Mouse (Mus musculus): Measurements from ENCODE around the gene Fam111a.
A peak's percentile ranks its signal among the peaks of the same experiment; 100 is the strongest.

The Fam111a gene

DNA sequence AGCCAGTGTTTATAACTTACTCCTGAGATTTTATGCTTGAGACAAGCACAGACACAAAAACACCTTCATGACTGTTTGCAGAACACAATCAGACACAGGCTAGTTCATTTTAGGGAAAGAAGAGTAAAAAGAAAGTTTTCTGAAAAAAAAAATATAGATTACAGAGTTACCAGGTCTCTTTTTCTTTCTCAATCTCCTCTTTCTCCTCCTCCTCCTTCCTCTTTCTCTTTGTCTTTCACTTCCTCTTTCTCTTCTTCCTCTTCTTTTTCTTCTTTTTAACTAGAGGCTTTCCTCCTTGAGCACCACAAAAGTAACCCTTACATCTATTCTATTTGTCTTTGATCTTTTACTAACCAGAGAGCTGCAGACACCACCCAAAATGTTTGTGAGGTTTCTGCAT, 18.7 kb downstream of the Fam111a start:
- no peak for DNase-seq

DNA sequence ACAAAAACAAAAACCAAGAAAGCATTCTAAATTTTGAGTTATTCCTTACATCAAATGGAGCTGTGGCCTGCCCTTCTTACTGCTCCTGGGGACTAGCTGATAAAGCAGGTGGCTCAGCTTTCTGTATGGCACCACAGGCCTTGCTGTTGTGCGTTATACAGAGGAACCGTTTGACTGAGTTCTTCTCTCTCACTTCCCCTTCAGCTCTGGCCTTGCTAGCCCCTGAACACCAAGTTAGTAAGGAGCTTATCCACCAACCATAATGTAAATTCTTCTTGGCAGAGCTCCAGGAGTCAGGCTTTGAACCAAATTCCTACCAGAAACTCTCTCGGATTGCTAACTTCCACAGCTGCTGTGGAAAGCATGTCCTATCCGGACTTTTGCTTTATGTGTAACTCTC, 21.5 kb downstream of the Fam111a start:
- no peak for DNase-seq

DNA sequence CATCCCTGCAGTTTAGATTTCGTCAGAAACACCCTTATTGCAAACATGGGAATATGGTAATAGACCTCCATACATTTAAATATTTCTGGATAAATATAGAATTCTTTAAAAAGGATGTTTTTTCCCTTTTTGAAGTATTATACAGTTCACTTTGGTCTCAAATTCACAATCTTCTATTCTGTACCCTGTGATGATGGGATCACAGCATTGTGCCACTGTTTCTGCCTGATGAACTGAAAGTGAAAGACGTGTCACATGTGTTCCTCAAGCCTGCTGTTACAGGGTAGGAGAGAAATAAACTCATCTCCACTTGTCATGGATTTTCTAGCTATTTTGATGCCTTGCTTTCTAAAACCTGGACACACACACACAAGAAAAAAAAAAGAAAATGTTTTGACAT, 25.3 kb downstream of the Fam111a start:
- DNase-seq = no peak

DNA sequence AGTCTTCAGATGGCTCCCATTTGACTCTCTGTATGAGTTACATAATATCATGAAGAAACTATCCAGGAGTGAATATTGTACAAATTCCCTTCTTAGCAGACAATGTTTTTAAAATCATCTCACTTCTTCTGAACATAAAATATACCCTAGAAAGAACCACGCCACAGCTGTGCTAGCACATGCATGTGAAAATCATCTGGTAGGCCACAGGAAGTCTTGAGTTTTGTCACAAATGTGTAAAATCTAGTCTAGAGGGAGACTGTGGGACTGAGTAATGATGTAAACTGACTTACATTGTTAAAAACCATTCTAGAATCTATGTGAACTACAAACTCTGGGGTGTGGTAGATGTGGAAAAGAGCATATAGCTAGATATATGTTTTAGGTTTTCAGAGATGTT, 26.1 kb downstream of the Fam111a start:
- DNase-seq = no peak

DNA sequence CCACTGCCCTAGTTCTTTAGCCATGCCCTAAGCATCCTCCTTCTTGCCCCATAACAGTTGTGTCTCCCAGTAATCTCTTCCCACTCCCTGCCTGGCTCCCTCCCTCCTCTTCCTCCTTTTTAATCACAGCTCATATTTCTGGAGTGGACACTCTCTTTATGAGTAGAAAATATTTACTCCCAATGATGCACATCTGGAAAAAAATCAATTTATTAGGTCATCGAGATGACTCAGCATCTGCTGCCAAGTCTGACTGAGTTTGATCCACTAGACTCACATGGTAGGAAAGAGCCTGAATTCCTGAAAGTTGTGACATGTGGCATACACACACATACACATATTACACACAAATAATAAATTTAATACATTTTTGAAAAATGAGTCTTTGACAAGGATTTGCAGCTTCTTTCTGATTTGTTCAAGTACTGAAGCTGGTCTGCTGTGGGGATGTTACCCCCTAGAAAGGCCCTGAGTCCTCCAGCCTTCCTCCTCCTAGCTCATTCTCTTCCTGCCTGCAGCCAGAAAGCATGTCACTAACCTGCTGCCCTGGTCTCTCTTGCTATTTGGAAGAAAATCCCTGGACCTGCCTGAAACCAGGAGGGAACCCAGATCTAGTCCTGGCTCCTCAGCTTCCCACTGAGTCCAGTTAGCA, 27.2 kb downstream of the Fam111a start:
- no peak for DNase-seq

DNA sequence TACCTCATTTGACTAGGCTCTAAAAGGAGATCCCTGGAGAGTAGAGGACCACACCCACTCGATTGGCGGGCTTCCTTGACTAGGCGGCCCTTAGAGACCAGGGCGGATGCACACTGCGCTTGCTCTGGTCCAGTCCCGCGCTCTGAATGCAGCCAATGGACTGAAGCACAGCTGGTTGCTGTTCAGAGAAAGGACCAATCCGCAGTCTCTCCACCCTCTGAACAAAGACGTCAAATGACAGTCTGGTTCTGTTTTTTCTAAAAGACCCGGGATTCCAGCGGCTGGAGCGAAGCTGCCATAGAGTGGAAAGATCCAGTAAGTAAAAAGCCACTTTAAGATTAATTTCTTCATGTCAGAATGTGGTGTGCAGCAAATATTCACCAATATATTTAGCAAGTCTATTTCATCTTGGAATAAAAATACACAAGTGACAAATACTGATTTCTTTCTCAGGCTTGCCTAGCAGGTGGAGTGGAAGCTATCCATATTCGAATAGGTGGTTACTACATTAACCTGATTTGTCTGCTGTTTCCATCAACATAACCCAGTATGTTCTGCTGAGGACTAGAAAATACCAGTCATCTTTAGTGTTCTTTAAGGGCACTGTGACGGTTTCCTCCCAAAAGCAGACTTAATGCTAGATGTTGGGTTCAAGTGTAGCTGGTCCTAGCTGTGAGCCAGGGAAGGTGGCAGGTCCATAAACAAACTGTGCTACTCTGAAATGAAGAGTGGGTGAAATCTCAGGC, 27.9 kb downstream of the Fam111a start:
- peak; percentile 93 to 94 for DNase-seq

DNA sequence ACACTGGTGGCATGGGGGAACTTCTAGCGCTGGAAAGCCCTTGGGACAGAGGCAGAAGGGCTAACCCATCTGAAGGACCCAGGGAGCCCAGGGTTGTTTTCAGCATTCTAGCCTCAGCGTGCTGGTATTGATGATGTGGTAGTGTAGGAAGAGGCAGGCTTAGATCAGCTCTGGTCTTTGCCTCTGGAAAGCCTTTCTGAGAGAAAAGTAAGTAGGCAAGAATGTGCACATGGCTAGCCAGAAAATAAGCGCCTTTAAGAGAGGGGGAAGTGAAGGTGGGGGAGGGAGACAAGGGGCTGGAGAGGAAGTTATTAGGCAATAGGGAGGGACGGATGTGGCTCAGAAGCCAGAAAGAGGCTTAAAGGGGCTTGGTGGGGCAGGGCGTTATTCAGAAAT, 28.5 kb downstream of the Fam111a start:
- peak; percentile 35 to 42 for DNase-seq

DNA sequence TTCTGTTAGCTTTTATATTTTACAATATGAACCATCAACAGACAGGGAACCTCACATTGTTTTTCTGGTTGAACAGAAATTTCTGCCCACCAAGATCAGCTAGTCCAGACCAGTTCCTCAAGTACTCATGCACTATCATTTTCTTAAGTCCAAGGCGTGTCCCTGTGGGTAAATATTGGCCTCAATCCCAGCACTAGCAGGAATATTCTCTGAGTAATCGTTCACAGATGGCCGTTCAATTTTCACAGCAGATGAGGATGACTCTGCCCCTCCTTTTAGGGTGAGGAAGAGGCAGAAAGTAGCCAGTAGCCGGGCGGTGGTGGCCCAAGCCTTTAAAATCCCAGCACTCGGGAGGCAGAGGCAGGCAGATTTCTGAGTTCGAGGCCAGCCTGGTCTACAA, 29.6 kb downstream of the Fam111a start:
- DNase-seq = peak; percentile 30 to 42

DNA sequence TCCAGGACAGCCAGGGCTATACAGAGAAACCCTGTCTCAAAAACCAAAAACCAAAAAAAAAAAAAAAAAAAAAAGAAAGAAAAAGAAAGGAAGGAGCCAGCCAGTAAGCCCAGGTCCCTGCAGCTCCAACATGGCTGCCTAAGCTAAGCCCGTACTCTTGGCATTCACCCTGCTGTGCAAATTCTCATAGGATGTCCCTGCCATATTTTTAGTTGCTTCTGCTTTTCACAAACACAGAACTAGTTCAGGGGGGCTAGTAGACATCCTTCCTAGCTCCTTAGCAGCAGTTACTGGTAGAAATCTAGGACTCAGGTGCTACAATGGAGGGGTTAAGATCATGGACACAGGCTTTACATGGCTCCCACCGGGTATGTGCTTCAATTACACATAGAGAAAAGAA, 30.0 kb downstream of the Fam111a start:
- no peak for DNase-seq

DNA sequence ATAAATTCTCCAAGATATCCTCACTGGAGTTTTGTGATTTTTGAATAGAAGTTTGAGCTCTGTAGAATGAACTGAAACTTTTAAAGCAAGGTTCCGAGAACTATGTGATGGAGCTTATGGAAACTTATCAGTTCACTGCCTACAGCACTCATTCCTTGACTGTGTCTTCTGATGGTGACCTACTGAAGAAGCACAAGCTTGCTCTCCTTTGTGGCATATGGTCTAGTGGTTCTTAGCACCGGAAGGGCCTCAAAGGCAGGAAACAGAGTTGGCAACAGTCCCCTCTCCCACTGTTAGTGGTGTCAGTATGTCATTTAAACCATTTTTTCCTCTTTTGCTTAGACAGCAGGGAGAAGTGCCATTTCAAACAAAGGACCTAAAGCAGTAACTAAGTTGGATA, 31.1 kb downstream of the Fam111a start:
- no peak for DNase-seq

DNA sequence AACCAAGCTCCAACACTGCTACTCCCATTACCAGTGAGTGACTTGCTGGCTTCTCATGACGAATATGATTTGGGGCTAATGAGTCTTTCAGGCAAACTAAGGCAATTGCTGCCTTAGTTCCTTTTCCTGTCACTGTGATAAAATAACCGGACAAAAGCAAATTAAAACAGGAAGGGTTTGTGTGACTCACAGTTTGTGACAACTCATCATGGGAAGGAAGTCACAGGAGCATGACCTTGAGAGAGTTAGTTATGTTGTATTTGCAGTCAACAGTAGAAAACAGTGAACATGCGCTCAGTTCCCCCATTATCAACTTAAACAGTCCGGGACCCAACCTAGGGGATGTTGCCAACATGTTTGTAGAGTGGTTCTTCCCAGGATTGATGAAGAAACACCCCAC, 39.8 kb downstream of the Fam111a start:
- no peak for DNase-seq

DNA sequence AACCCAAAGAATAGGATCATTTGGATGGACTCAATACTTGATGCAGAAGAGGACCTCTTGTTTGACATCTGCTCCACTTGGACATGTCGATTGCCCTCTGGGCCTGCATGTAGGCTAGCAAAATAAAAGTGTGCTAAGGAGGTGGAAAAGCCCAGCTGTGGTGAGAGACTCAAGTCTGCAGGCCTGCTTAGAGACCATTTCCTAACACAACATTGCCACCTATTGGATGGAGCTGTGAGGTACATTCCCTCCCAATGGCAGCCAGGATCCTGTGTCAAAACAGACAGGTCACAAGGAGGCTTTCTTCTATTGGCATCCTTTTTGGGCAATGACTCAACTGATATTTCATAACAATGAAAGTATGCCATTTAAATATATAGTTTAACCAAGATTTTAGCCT, 46.4 kb downstream of the Fam111a start:
- DNase-seq = peak; percentile 64 to 74

DNA sequence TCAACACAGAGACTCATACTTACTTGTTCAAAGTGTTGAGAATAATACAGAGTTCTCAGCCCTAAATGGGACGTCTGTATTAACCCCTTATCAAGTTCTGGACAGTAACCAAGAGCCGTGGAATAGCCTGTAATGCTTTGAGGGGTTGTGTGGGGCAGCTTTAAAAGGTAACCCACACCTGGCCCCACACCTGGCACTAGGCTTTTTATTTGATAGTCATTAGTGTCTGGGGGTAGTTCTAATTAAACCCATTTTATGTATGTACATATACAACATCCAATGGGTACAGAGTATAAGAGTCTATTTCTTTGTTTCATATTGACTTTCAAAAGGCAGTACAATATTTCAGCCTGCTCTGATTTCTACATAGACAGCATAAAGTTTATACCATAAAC, 49.6 kb downstream of the Fam111a start:
- no peak for DNase-seq

DNA sequence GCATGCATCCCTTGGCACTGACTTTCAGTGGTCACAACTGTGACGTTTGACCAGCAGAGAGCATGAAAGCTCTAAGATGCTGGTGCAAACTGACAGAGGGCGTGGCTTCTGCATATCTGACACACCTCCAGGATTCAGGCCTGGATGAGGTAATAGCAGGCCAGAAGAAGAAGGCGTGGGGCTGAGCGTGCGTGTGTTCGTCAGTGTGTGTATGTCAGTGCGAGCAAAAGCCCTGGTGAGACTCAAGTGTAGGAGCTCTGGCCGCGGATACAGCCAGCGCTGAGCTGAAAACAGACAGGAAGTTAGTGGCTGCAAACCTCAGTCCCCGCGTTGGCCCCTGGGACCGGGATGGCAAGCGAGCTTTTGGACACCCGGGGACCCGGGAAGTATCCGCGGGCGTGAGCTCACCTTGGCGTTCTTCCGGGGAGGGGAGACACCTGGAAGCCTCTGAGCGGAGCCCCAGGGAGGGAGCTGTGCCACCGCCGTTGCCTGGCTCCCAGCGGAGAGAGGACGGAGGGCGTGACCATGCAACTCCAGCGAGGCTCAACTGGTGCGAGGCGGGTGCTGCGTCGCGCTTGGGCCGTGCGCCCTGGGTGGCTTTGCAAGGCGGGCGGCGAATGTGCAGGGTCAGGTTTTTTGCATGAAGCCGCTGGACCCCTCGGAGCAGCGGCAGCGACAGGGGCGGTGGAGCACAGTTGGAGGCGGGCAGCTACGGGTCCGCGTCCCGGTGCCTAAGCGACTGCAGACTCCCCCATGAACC, 50.2 kb downstream of the Fam111a start:
- DNase-seq = peak; percentile 56 to 66

DNA sequence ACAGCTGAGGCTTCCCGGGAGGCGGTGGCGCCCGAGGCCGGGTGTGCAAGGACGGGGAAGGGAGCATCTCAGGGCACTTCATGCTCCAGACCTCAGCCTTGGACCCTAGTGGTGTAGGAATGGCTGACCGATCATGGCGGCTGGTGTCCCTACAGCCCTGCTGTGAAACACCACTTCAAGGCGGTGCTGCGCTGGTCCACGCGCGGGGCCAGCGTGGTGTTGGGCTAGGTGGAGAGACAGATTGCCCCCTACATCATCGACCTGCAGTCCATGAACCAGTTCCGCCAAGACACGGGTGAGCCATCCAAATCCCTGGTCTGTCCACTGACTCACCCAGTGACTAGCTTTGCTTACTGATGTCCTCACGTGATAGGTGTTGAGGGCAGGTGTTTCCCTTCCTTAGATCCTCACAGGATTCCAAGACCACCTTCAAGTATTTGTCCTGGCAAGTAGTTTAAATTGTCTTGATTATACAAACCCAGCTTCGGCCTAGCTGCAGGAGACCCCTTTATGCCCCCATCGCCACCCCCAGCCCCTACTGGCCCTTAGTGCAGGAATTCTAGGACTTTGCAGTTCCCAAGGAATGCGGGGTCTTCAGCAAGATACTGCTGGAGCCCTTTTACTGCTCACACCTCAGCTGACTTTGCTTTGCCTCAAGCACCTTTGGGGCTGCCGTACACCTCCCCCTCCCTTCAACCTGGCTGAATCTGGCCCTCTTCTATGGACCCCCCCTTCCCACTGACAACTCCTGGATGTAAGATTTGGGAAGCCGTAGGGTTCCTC, 50.9 kb downstream of the Fam111a start:
- DNase-seq = no peak

DNA sequence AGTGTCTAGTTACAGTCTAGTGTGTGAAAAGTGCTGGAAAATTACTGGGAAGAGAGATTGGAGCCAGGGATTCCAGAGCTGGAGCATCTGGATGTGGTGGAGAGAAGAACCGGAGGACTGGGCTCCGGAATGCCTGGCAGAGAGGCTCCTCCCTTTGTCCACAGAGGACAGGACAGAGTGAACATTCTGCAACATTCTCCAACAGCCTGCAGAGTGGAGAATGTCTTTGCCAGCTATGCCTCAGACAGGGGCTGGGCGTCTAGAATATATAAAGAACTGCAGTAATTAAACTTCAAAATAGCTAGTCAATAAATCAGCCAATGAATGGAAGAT, 51.5 kb downstream of the Fam111a start:
- DNase-seq = no peak

DNA sequence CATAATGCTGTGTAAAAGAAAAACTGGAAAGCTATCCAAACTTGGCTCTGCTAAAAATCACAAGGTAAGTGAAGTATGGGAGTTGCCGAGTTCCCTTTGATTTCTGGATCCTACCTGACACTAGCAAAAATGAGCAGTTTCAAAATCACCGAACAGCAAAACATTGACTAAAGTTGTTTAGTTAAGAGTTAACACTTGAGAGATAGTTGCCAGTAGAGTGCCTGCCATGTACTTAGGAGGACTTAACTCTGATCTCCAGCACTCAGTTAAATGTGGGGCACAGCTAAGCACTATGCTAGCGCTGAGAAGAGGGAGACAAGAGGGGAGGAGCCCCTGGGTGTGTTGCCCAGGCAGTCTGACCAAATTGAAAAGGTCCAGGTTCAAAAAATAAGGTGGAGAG, 53.1 kb downstream of the Fam111a start:
- no peak for DNase-seq

DNA sequence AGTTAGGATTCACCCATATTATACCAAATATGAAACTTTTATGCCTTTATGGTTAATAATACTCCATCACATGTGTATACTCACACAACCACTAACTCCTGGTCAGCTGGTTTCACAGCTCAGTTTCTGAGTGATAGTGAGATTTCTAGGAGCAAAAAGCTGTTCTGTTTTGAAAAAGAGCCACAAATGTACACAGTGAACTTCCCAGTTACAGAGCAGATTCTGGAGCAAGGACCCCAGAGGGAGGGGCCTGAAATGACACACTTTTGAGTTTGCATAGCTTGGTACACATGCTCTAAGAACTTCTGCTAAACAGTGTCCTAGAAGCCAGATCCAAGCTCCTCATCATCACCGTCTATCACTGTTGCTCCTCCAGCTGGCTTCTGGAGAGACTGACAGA, 54.1 kb downstream of the Fam111a start, which contains the start of gene Gm4952:
Gene Gm4952, plus strand, starts transcription at position 301 of the 400 bp plus-strand sequence.
- no peak for DNase-seq

DNA sequence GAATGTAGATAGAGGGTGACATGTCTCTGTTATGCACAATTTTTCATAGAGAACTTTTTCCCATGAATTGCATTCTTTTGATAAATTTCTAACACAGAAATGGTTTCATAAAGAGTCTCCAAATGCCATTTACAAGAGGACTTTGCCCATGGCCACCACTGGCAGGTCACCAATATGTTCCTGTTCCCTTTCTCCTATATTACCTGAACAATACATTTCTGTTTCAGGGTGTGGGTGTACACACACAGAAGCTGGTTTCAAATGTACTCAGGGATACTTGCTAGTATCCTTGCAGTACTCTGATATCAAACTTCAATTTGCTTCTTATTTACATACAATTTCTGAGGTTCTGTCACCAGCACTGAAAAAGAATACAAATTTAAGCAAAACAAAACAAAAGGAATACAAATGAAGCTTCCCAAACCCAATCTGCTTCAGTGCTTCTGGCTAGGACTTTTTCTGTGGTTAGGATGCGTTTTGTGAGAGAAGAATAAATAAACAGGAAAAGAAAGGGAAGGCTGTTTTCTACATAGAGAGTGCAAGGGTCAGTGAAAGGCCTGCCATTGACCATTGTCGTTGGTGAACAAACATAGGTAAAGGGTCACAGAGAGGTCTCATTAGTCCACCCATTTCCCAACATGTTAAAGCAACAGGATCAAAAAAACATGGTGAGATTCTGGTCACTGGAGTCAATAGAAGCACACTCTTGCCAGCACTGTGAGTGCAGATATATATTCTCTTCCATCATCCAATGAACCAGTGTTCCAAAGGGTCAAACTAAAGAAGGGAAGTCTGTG, 55.3 kb downstream of the Fam111a start:
- no peak for DNase-seq

DNA sequence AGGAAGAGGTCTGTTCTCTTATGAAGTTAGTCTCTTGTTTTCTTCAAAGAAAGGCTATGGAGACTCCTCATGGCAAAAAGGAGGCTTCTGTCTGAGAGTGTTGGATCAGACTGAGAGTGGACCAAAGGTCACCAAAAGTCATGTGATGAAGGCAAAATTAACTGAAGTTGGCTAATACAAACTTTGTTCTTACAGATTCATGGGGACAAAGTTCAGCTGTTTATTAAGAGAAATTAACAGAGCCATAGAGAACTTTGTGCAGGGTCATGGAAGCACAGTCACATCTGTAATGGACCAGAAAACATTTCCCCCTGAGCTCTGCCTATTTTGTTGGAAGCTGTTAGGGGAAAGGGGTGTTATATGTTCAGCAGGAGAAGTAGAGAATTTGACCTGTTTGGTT, 62.8 kb downstream of the Fam111a start:
- DNase-seq = no peak

DNA sequence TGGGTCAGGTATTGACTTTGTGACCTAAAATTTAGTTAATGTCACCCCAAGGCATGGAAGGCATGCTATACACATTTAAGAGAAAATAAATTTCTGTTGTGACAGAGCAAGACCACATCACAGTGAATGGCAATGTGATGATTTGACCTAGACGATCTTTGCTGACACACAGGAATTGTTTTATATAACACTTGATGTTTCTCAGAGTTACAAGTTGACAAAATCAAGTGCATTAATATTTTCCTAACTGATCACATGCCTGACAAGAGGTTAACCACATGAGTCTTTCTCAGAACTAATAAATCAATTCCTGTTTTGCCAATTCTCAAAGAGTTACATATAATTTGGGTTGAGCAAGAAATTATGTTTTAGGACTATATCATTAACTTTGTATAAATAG, 68.1 kb downstream of the Fam111a start:
- DNase-seq = no peak

DNA sequence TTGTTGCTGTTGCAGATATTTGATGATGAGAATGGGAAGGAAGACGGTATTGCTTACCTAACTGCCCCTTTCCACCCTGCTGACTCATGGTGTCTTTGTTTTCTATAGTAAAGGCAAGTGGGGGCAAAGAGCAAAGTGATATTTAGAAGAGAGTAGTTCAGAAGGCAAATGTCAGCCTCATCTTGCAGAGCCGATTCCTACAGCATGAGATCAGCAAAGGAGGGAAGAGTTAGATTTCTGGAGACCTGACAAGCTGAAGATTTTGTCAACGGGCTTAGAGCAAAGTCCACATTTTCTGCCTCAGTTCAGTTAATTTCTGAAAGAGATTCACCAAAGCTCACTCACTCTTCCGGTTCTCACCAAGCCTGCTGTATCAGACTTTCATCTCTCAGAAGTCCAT, 87.6 kb downstream of the Fam111a start, which contains the start of gene Glyat:
Gene Glyat, plus strand, starts transcription at position 133 of the 400 bp plus-strand sequence.
- DNase-seq = no peak

Measured in lung, adult 18-20 months (tissue).